Mouse (Mus musculus) monocyte, adult 5-6 weeks (primary cell): ENCODE measurements around the gene Fjx1. TPM values are rescaled to one million over a fixed set of nuclear protein-coding genes. Genes with fewer than 3 reads are reported as not detected.

Experiments used
- total RNA-seq: library from RNA; stranded (forward); fragments of 200-1000, 200-491, 200-594 nt; gene quantifications from 3 replicates; pipeline ENCODE4 v1.2.3, GENCODE M21; 2017

The Fjx1 gene
- total RNA-seq, 1 experiment from 2014 or later: not detected

Other genes with a start within 250 kb of the Fjx1 start
- gene Trim44, start 44.7 kb downstream of the Fjx1 start, total RNA-seq: 29.3 to 39.8 TPM (median 36.1 TPM) in 3 replicates
- 0.78 to 1.0 TPM in 2 of 3 replicates, not detected in the other for gene Pamr1, start 97.5 kb upstream of the Fjx1 start, total RNA-seq
- gene Slc1a2, start 206.2 kb upstream of the Fjx1 start, total RNA-seq: 0.11 TPM in 1 of 3 replicates, not detected in the others